Mouse (Mus musculus) limb, embryonic 11.5 days (tissue): ENCODE results near the gene Gm5269. TPM values are rescaled to one million over a fixed set of nuclear protein-coding genes. Genes with fewer than 3 reads are reported as not detected.
A peak's percentile ranks its signal among the peaks of the same experiment; 100 is the strongest.

Source experiments
- ATAC-seq: fragments of 200-750 bp; cut with Nextera tagmentation; 2 replicates; pipeline ENCODE4 v1.8.0; 2017; ENCODE audit warnings: low read depth; ENCODE audit not compliant: insufficient number of reproducible peaks, low FRiP score, low TSS enrichment
- DNase-seq: peaks from one replicate; pipeline ENCODE4 v3.0.0-alpha.2; 2015; ENCODE audit warnings: low spot score
- H3K27ac ChIP-seq: fragments of 300-500 bp; sonication (generic); replicated peaks from 2 replicates; pipeline ENCODE4 v1.5.1; 2014; ENCODE audit warnings: low read depth, mild to moderate bottlenecking, low read length
- H3K27me3 ChIP-seq: fragments of 300-500 bp; sonication (generic); 2 replicates; pipeline ENCODE4 v1.6.1; 2014; ENCODE audit warnings: mild to moderate bottlenecking, low read length, mixed read lengths; ENCODE audit not compliant: control insufficient read depth, insufficient read depth
- H3K36me3 ChIP-seq: fragments of 300-500 bp; sonication (generic); 2 replicates; pipeline ENCODE4 v1.6.1; 2014; ENCODE audit warnings: mild to moderate bottlenecking, low read length, moderate library complexity, mixed read lengths; ENCODE audit not compliant: control insufficient read depth, insufficient read depth
- H3K4me1 ChIP-seq: fragments of 300-500 bp; sonication (generic); 2 replicates; pipeline ENCODE4 v1.6.1; 2014; ENCODE audit warnings: low read length, mixed read lengths; ENCODE audit not compliant: control insufficient read depth, insufficient read depth
- H3K4me2 ChIP-seq: fragments of 300-500 bp; sonication (generic); 2 replicates; pipeline ENCODE4 v1.6.1; 2014; ENCODE audit warnings: low read depth, mild to moderate bottlenecking, moderate library complexity; ENCODE audit not compliant: severe bottlenecking
- H3K4me3 ChIP-seq: fragments of 300-500 bp; sonication (generic); 2 replicates; pipeline ENCODE4 v1.5.1; 2014; ENCODE audit warnings: low read depth, low read length
- H3K9ac ChIP-seq: fragments of 300-500 bp; sonication (generic); 2 replicates; pipeline ENCODE4 v1.6.1; 2014; ENCODE audit warnings: mild to moderate bottlenecking, low read length
- H3K9me3 ChIP-seq: fragments of 300-500 bp; sonication (generic); 2 replicates; pipeline ENCODE4 v1.6.1; 2016; ENCODE audit warnings: low read length; ENCODE audit not compliant: control insufficient read depth
- WGBS: fragments of 180-500 bp; shearing (Covaris S2); extraction: QIAGEN DNeasy Blood & Tissue Kit; methylation state at CpG from one replicate; pipeline ENCODE4 v1.1.7; 2014; 5-methylcytosine and 5-hydroxymethylcytosine counted together
- polyA plus RNA-seq: library from polyadenylated mRNA; unstranded; fragments of >200 nt; fragmentation: Nextera tagmentation; extraction: Ambion mirVana; gene quantifications from 2 replicates; pipeline ENCODE4 v1.2.1, GENCODE M21; 2014

Gm5269 gene
- not detected in 2 replicates for polyA plus RNA-seq

DNA sequence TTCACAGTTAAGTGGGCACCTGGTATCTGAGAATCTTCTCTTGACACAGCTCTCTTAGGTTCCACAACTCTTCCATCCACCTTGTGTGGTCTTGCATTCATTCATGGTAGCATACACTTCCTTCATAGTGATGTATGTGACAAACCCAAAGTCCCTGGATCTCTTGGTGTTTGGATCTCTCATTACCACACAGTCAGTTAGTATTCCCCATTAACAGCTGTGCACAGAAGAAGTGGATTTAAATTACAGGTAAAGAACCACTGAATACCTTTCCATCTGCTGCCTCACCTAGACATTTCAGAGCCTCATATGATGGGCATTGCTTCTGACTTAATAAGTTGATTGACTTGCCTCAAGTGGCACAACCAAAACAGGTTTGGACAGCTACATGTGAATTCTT, at the start of gene Gm5269:
Gm5269 (minus strand) TSS at position 101 of the 400 bp plus-strand sequence.
- Histone ChIP-seq H3K27me3 (no peaks in the 10 kb centered on the region), H3K4me2 (no peak within 1 kb of the TSS), H3K9me3 (no peaks in the 10 kb centered on the region), H3K9ac (no peak within 1 kb of the TSS), H3K27ac (no peak within 1 kb of the TSS), H3K36me3 (no peaks in the 10 kb centered on the region), H3K4me1 (peaks cover 2% of the 10 kb centered on the region; the same call in 1 of the 2 replicates), H3K4me3 (no peak within 1 kb of the TSS)
- ATAC-seq (no peak), DNase-seq (no peak)

DNA sequence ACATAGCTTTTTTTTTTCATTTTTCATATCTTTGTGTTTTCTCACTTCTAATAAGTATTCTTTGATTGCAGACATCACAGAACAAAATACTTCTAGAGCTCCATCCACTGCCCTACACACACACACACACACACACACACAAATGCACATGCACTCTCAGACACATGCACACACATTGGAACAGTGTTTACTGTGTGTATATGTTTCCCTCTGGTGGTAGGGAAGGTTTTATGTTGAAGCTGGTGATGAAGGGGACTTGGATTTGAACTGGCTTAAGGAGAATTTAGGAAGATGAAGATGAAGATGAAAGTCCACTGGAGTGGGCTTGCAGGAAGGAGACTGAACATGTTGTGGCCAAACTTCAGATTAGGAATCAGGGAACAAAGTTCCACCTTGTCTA, 41.1 kb upstream of the Gm5269 start:
- Histone ChIP-seq H3K4me2 (no peak overlapping the region), H3K27me3 (peaks cover 10% of the 10 kb centered on the region; the same call in 1 of the 2 replicates), H3K4me1 (no peaks in the 10 kb centered on the region), H3K36me3 (no peaks in the 10 kb centered on the region), H3K9ac (no peak overlapping the region), H3K4me3 (no peak overlapping the region), H3K9me3 (no peaks in the 10 kb centered on the region), H3K27ac (no peak overlapping the region)
- no peak for DNase-seq
- no peak for ATAC-seq

GRCm38 (mm10) chr1:45926911-45927310, 36.8 kb upstream of the Gm5269 start:
- Histone ChIP-seq H3K9ac (no peak overlapping the region), H3K4me3 (no peak overlapping the region), H3K4me1 (no peaks in the 10 kb centered on the region), H3K27ac (no peak overlapping the region), H3K36me3 (no peaks in the 10 kb centered on the region), H3K9me3 (no peaks in the 10 kb centered on the region), H3K4me2 (no peak overlapping the region), H3K27me3 (peaks cover 12% of the 10 kb centered on the region; the same call in 1 of the 2 replicates)
- ATAC-seq (no peak), DNase-seq (no peak)
- 45% methylated on average over 3 of the region's 3 CpGs for WGBS

DNA sequence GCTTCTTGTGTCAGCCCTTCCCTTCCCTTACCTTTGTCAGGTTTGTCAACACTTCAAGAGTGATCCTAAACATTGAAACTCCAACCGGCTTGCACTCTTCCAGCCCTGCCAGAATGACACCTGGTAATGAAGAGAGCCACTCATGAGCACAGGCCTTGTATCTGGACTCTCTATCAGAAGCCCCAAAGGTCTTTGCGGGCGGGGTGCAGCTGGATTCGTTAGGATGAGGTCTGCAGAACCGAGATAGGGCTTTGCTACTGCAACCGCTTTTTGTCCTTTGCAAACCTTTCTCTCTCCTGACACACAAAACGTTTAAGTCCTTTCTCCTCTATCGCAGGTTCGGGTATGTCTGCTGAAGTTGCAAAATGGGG, 36.3 kb upstream of the Gm5269 start, which contains the start of gene Slc40a1:
Slc40a1 (minus strand) TSS at position 131 of the 371 bp plus-strand sequence.
- Histone ChIP-seq H3K27ac (no peak within 1 kb of the TSS), H3K36me3 (no peaks in the 10 kb centered on the region), H3K9me3 (no peaks in the 10 kb centered on the region), H3K4me2 (peak within 1 kb of the TSS; percentile 92), H3K4me1 (no peaks in the 10 kb centered on the region), H3K27me3 (peaks cover 12% of the 10 kb centered on the region; the same call in 1 of the 2 replicates), H3K9ac (peak within 1 kb of the TSS; percentile 51), H3K4me3 (peak within 1 kb of the TSS; percentile 56)
- DNase-seq (peak; percentile 25), ATAC-seq (no peak)
- WGBS, result 22% methylated on average over 9 of the region's 9 CpGs

GRCm38 (mm10) chr1:45925500-45926392, 35.7 kb upstream of the Gm5269 start:
- peak; percentile 89 for ATAC-seq
- Histone ChIP-seq H3K36me3 (no peaks in the 10 kb centered on the region), H3K4me3 (peak overlapping the region; percentile 56), H3K4me1 (no peaks in the 10 kb centered on the region), H3K9ac (peak overlapping the region; percentile 51), H3K27ac (no peak overlapping the region), H3K27me3 (peaks cover 12% of the 10 kb centered on the region; the same call in 1 of the 2 replicates), H3K4me2 (peak overlapping the region; percentile 92), H3K9me3 (no peaks in the 10 kb centered on the region)
- peak; percentile 82 for DNase-seq
- under 1% methylated on average over 53 of the region's 53 CpGs for WGBS

DNA sequence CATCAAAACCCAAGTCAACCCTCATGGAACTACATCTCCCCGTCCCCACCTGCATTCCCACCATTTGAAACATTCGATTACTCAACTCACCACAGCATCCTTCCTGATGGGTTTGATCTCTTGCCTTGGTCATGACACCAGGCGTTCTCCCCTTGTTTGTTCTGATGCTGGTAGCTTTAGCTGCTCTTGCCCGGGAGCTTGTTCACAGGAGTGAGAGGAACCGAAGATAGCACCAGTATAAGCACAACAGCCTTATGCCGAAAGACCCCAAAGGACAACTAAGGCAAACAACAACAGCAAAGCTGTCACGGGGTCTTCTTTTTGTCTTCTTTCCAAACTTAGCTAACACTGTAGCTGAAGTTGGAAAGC, 35.0 kb upstream of the Gm5269 start:
- H3K4me3 ChIP-seq, result peak overlapping the region; percentile 56
- H3K27ac ChIP-seq, result no peak overlapping the region
- 10% methylated on average over 7 of the region's 7 CpGs for WGBS
- H3K27me3 ChIP-seq, result peaks cover 12% of the 10 kb centered on the region; the same call in 1 of the 2 replicates
- no peaks in the 10 kb centered on the region for H3K36me3 ChIP-seq
- no peak for DNase-seq
- 0 out of 2 replicates have a peak overlapping the region, but pooled peaks have one; percentile 51 for H3K9ac ChIP-seq
- ATAC-seq, result peak; percentile 46
- no peaks in the 10 kb centered on the region for H3K4me1 ChIP-seq
- no peaks in the 10 kb centered on the region for H3K9me3 ChIP-seq
- peak overlapping the region; percentile 92 for H3K4me2 ChIP-seq

- Histone ChIP-seq H3K9ac (no peak overlapping the region), H3K27ac (no peak overlapping the region), H3K4me2 (no peak overlapping the region), H3K36me3 (no peaks in the 10 kb centered on the region), H3K9me3 (no peaks in the 10 kb centered on the region), H3K4me3 (no peak overlapping the region), H3K4me1 (no peaks in the 10 kb centered on the region), H3K27me3 (peaks cover 12% of the 10 kb centered on the region; the same call in 1 of the 2 replicates)
- WGBS, result 61% methylated on average over 7 of the region's 7 CpGs
- ATAC-seq (no peak), DNase-seq (no peak)
Measured at GRCm38 (mm10) chr1:45924516-45924915, 34.4 kb upstream of the Gm5269 start.

DNA sequence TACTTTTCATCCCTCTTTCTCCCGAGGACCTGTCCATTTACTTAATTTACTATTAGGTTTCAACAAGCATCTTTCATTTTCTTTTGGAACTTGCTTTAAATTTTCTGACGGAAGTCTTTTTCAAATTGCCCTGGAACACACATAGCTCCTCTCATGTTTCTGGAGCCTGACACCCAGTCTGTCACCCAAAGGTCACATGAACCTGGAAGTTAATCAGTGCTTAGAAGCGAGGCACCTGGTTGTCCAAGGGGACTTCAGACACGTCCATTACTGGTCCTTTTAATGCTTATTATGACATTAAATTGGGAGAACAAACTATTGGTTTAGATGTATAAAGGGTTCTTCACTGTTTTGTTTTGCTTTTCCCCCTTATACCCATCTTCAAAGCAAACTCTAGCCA, 33.2 kb upstream of the Gm5269 start:
- no peaks in the 10 kb centered on the region for H3K4me1 ChIP-seq
- ATAC-seq, result no peak

More for the DNA sequence above, 33.2 kb upstream of the Gm5269 start:
- 66% methylated on average over 4 of the region's 4 CpGs for WGBS
- no peak overlapping the region for H3K9ac ChIP-seq
- no peak for DNase-seq
- H3K4me2 ChIP-seq, result no peak overlapping the region
- no peaks in the 10 kb centered on the region for H3K9me3 ChIP-seq
- no peaks in the 10 kb centered on the region for H3K36me3 ChIP-seq
- H3K27me3 ChIP-seq, result peaks cover 12% of the 10 kb centered on the region; the same call in 1 of the 2 replicates
- no peak overlapping the region for H3K27ac ChIP-seq
- no peak overlapping the region for H3K4me3 ChIP-seq
